Mouse (Mus musculus) bone marrow, adult 2 months (tissue): ENCODE results near the gene Dynlrb2.

ENCODE experiments used
- CTCF ChIP-seq: fragments of 200-500 bp; IDR thresholded peaks from 2 replicates; pipeline ENCODE4 v1.5.1; 2011; ENCODE audit warnings: low read length, control low read depth; ENCODE audit not compliant: control insufficient read depth, insufficient read depth
- POLR2A ChIP-seq: fragments of 200-500 bp; IDR thresholded peaks from 2 replicates; pipeline ENCODE4 v1.6.1; 2011; ENCODE audit warnings: low read depth, mild to moderate bottlenecking, control low read depth, low read length, borderline replicate concordance; ENCODE audit not compliant: control insufficient read depth

GRCm38 (mm10) chr8:116521641-116522040 lies 16.9 kb downstream of the Dynlrb2 start:
- TF ChIP-seq CTCF (no peak), POLR2A (no peak)
